Mouse (Mus musculus): ENCODE data around the gene Tspan8. TPM values are rescaled to one million over a fixed set of nuclear protein-coding genes. Genes with fewer than 3 reads are reported as not detected.

Gene Tspan8
- 4.6 TPM for polyA plus RNA-seq (2015; fragmentation: Illumina TruSeq; extraction: RNeasy Lipid Tissue Mini Kit (QIAGEN cat#74804); ENCODE audit: insufficient read depth, low read depth, low replicate concordance)

GRCm38 (mm10) chr10:115816511-115816910 lies at the start of gene Tspan8:
Gene Tspan8 (plus strand): TSS chr10:115816832.

Other genes starting within 250 kb of the Tspan8 start
- gene A930009A15Rik, start 246.8 kb upstream of the Tspan8 start, polyA plus RNA-seq (2015; fragmentation: Illumina TruSeq; extraction: RNeasy Lipid Tissue Mini Kit (QIAGEN cat#74804); ENCODE audit: insufficient read depth, low read depth, low replicate concordance), result not detected
- not detected for gene Lgr5, start 229.1 kb upstream of the Tspan8 start, polyA plus RNA-seq (2015; fragmentation: Illumina TruSeq; extraction: RNeasy Lipid Tissue Mini Kit (QIAGEN cat#74804); ENCODE audit: insufficient read depth, low read depth, low replicate concordance)
- 2.2 TPM for gene Ptprr, start 201.4 kb downstream of the Tspan8 start, polyA plus RNA-seq (2015; fragmentation: Illumina TruSeq; extraction: RNeasy Lipid Tissue Mini Kit (QIAGEN cat#74804); ENCODE audit: insufficient read depth, low read depth, low replicate concordance)

Measured in pancreas, adult 10 weeks (tissue).